Mouse (Mus musculus) Patski (cell line): ENCODE measurements at regions not wholly inside any gene's neighbourhood (a gene's known extent, or its start where the extent isn't known, plus 50 kb on each side); places are given as distances from the start of the nearest gene placed in this dataset.
"Not testable (repeated sequence)": the region's sequence is repeated elsewhere in the genome, so short reads cannot be mapped to it uniquely, and the experiment has no call there.

Experiments used
- ATAC-seq: fragments of 100-300 bp; one replicate; pipeline ENCODE4 v1.8.0; 2021
- CTCF ChIA-PET: fragments of 350-600 bp; sonication (Branson Sonifier 250); formaldehyde crosslinking; loops from one replicate; lab custom pipeline; 2022; ENCODE audit warnings: inconsistent platforms; lab: Charles Lee
- POLR2A ChIA-PET: fragments of 350-600 bp; sonication (Branson Sonifier 250); formaldehyde crosslinking; loops from one replicate; lab custom pipeline; 2022; ENCODE audit warnings: antibody characterized with exemption, inconsistent platforms; lab: Charles Lee
- DNase-seq: peaks from one replicate; pipeline ENCODE4 v3.0.0-alpha.2; 2011; ENCODE audit warnings: low read depth, low spot score
- H3K27me3 ChIP-seq: fragments of 371-371 bp; one replicate; pipeline ENCODE4 v1.5.1; 2021
- CTCF ChIP-seq: fragments of 100-300 bp; IDR thresholded peaks from one replicate; pipeline ENCODE4 v1.5.1; 2021
- in situ Hi-C: fragments of 300-500 bp; cut with MboI; formaldehyde crosslinking; loops from 3 replicates; pipeline ENCODE4 v1.11.1; 2018; ENCODE audit warnings: low pct_unique_long_range_greater_than_20kb, mixed read lengths

GRCm38 (mm10) chr15:8780371-8780866, 69.9 kb upstream of the Slc1a3 start:
- ChIA-PET CTCF (no interaction called here), POLR2A (no interaction called here)
- ATAC-seq (no peak), DNase-seq (no peak)
- TF ChIP-seq CTCF, result no peak
- no peaks in the 10 kb centered on the region for H3K27me3 ChIP-seq
- in situ Hi-C loops, result no loop called here

GRCm38 (mm10) chr15:8767624-8768571, 57.3 kb upstream of the Slc1a3 start:
- H3K27me3 ChIP-seq, result no peaks in the 10 kb centered on the region
- ATAC-seq, result no peak
- ChIA-PET CTCF (interaction anchor here (1.2 kb wide), 1 partner anchor 37 kb away, joined by 3 read pairs; no protein-coding TSS in a partner anchor), POLR2A (no interaction called here)
- no peak for TF ChIP-seq CTCF
- in situ Hi-C loops, result no loop called here
- no peak for DNase-seq

- DNase-seq, ATAC-seq, in situ Hi-C loops, POLR2A ChIA-PET, H3K27me3 ChIP-seq: not testable (repeated sequence)
- CTCF ChIA-PET, result interaction anchor here (1.2 to 1.8 kb wide), 2 partner anchors 10 to 38 kb away, joined by 3 to 4 read pairs; no protein-coding TSS in a partner anchor
Measured at GRCm38 (mm10) chr15:8766208-8766607, 55.6 kb upstream of the Slc1a3 start.

GRCm38 (mm10) chr15:8761741-8762271, 51.2 kb upstream of the Slc1a3 start:
- no peak for TF ChIP-seq CTCF
- DNase-seq (no peak), ATAC-seq (no peak)
- H3K27me3 ChIP-seq, result no peaks in the 10 kb centered on the region
- in situ Hi-C loops, result no loop called here
- ChIA-PET POLR2A (no interaction called here), CTCF (interaction anchor here (1.1 kb wide), 1 partner anchor 10 kb away, joined by 3 read pairs; no protein-coding TSS in a partner anchor)

GRCm38 (mm10) chr15:8761132-8761531, 50.6 kb upstream of the Slc1a3 start:
- POLR2A ChIA-PET, result interaction anchor here (0.7 kb wide), 1 partner anchor 17 kb away, joined by 5 read pairs; no protein-coding TSS in a partner anchor
- TF ChIP-seq CTCF, result no peak
- ATAC-seq (no peak), DNase-seq (no peak)
- CTCF ChIA-PET, result interaction anchor here (1.1 kb wide), 1 partner anchor 11 kb away, joined by 3 read pairs; no protein-coding TSS in a partner anchor
- in situ Hi-C loops, result no loop called here
- H3K27me3 ChIP-seq, result no peaks in the 10 kb centered on the region
